Mouse (Mus musculus) ES-Bruce4 (cell line): ENCODE data around the gene Gps1.

Experiments used
- CTCF ChIP-seq: IDR thresholded peaks from one replicate; pipeline ENCODE4 v1.8.1; 2011; ENCODE audit warnings: low read depth, low read length
- POLR2A ChIP-seq: IDR thresholded peaks from one replicate; pipeline ENCODE4 v1.8.1; 2011; ENCODE audit warnings: low read length; ENCODE audit not compliant: insufficient read depth

DNA sequence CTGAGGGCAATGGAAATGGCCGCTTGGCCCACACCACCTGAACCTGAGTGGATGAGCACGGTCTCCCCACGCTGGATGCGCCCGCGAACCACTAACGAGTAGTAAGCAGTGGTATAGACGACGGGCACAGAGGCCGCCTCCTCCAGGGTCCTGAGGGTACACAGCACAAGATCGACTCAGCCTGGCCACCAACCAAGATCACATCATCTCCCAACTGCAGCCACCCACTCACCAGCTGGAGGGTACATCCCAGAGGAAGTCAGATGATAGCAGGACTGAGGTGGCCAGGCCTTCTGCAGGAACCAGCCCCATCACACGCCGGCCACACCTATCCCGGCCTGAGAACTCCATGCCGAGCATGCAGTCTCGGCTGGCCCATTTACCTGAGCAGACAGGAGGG, 28.0 kb downstream of the Gps1 start:
- TF ChIP-seq POLR2A: no peak
- TF ChIP-seq CTCF: no peak
